9 mouse cellular contexts compared by ENCODE assay signal in the genomic region with DNA sequence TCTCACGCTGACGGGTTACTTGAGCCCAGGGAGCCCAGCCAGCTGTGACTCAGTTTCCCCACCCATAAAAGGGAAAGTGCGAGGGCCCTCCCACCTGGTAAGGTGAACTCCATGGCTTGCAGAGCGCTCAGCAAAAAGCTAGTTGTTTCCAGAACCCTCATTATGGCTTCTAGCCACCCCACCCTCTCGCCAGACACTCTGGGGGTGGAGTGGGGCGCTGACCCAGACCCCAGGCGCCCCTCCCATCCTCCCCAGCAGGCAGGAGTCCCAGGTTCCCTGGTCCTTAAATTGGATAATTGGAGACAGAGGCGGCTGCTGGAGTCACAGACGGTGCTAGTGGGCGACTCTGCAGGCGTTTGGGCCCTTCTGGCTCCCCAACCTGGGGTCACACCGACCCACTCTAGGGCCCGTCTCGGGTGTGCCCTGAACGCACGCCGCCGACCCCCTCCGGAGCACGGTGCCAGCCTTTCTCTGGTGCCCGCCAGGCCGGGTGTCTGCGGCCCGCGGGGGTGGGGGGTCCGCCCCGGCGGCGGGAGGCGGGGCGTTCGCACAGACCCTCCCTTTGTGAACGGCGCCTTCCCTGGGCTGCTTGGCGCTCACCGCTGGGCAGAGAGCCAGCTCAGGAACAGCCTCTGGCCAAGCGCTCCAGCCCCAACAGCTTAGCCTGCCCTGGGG. TPM values are rescaled to one million over a fixed set of nuclear protein-coding genes. Genes with fewer than 3 reads are reported as not detected.
DNase-seq lines count a peak whose midpoint lies in the region; ATAC-seq and TF ChIP-seq lines count a peak whose summit lies in the region.
"Had no signal": no experiment of that assay in that cellular context is flagged by ENCODE, and none has a peak within 500 bp of the region (broad histone marks: within the 10 kb centered on the region; RNA-seq: fewer than 3 reads in every experiment).

No protein-coding gene starts in this region.

- H3K27ac ChIP-seq in forebrain, embryonic 12.5 days: peak overlapping the region; percentile 63
- peak overlapping the region; percentile 58 for H3K27ac ChIP-seq in hindbrain, embryonic 13.5 days
- peak overlapping the region; percentile 83 for H3K27ac ChIP-seq in limb, embryonic 14.5 days (replicated peaks; ENCODE audit: low read depth, low read length)
- no peak overlapping the region; the same call in 1 of the 2 replicates for H3K27ac ChIP-seq in midbrain, embryonic 16.5 days (ENCODE audit: low read length)
- H3K27ac ChIP-seq in thymus, adult 2 months (ENCODE audit: control insufficient read depth, insufficient read depth, low read length): no peak overlapping the region

- no peaks in the 10 kb centered on the region for H3K9me3 ChIP-seq in forebrain, embryonic 12.5 days
- no peaks in the 10 kb centered on the region for H3K9me3 ChIP-seq in hindbrain, embryonic 13.5 days
- H3K9me3 ChIP-seq in limb, embryonic 14.5 days (ENCODE audit: control insufficient read depth, low read length): no peaks in the 10 kb centered on the region
- no peaks in the 10 kb centered on the region for H3K9me3 ChIP-seq in midbrain, embryonic 16.5 days (replicated peaks; ENCODE audit: control insufficient read depth, low read length, poor library complexity, severe bottlenecking)

- peak overlapping the region; percentile 34 for H3K4me3 ChIP-seq in forebrain, embryonic 12.5 days (replicated peaks)
- peak overlapping the region; percentile 15; the same call in 1 of the 2 replicates for H3K4me3 ChIP-seq in hindbrain, embryonic 13.5 days
- H3K4me3 ChIP-seq in limb, embryonic 14.5 days (replicated peaks; ENCODE audit: low read length): peak overlapping the region; percentile 36
- H3K4me3 ChIP-seq in midbrain, embryonic 16.5 days (ENCODE audit: low read depth, low read length): peak overlapping the region; percentile 2; the same call in 1 of the 2 replicates
- H3K4me3 ChIP-seq in thymus, adult 2 months (ENCODE audit: control insufficient read depth, insufficient read depth, low read length): no peak overlapping the region
- H3K4me3 ChIP-seq: erythroblast, embryonic 14.5 days had no signal

- H3K4me2 ChIP-seq in forebrain, embryonic 12.5 days: peak overlapping the region; percentile 56
- peak overlapping the region; percentile 50 for H3K4me2 ChIP-seq in hindbrain, embryonic 13.5 days
- peak overlapping the region; percentile 66 for H3K4me2 ChIP-seq in limb, embryonic 14.5 days (replicated peaks; ENCODE audit: low read depth, low read length, severe bottlenecking)
- H3K4me2 ChIP-seq in midbrain, embryonic 16.5 days (ENCODE audit: low read length): peak overlapping the region; percentile 46

- peak; percentile 35 for DNase-seq in CD4-positive, CD25-positive, alpha-beta regulatory T cell, adult 2 months (ENCODE audit: low read depth, low spot score)
- peak; percentile 83 for DNase-seq in MN1 (ENCODE audit: low spot score)
- DNase-seq in limb, embryonic 14.5 days (ENCODE audit: low spot score): peak; percentile 83
- DNase-seq in thymus, adult 2 months: no peak

- no peaks in the 10 kb centered on the region for H3K36me3 ChIP-seq in forebrain, embryonic 12.5 days (replicated peaks)
- H3K36me3 ChIP-seq in hindbrain, embryonic 13.5 days: no peaks in the 10 kb centered on the region
- no peaks in the 10 kb centered on the region for H3K36me3 ChIP-seq in limb, embryonic 14.5 days (ENCODE audit: control insufficient read depth, insufficient read depth, low read length)
- no peaks in the 10 kb centered on the region for H3K36me3 ChIP-seq in midbrain, embryonic 16.5 days (ENCODE audit: control insufficient read depth, insufficient read depth, low read length)
- H3K36me3 ChIP-seq in thymus, adult 2 months (ENCODE audit: control insufficient read depth, insufficient read depth, low read length): no peaks in the 10 kb centered on the region

- H3K4me1 ChIP-seq in forebrain, embryonic 12.5 days: peaks cover 86% of the 10 kb centered on the region
- peaks cover 96% of the 10 kb centered on the region for H3K4me1 ChIP-seq in hindbrain, embryonic 13.5 days (replicated peaks)
- H3K4me1 ChIP-seq in limb, embryonic 14.5 days (ENCODE audit: control insufficient read depth, insufficient read depth, low read length): peaks cover 91% of the 10 kb centered on the region
- peaks cover 28% of the 10 kb centered on the region; the same call in 1 of the 2 replicates for H3K4me1 ChIP-seq in midbrain, embryonic 16.5 days (ENCODE audit: control insufficient read depth, insufficient read depth, low read length)
- H3K4me1 ChIP-seq in thymus, adult 2 months (replicated peaks; ENCODE audit: control insufficient read depth, insufficient read depth, low read length): peaks cover 55% of the 10 kb centered on the region

- H3K9ac ChIP-seq in forebrain, embryonic 12.5 days: peak overlapping the region; percentile 38
- H3K9ac ChIP-seq in hindbrain, embryonic 13.5 days: peak overlapping the region; percentile 49
- H3K9ac ChIP-seq in limb, embryonic 14.5 days (ENCODE audit: low read depth, low read length, severe bottlenecking): peak overlapping the region; percentile 40
- peak overlapping the region; percentile 57 for H3K9ac ChIP-seq in midbrain, embryonic 16.5 days (ENCODE audit: low read depth, low read length)

- peak; percentile 49; the same call in 1 of the 2 replicates for TF ChIP-seq POLR2A in limb, embryonic 14.5 days (IDR thresholded peaks at IDR 0.05; ENCODE audit: borderline replicate concordance, extremely low read depth, insufficient read depth, insufficient read length)
- TF ChIP-seq POLR2A in thymus, adult 2 months (IDR thresholded peaks at IDR 0.05; ENCODE audit: control insufficient read depth, extremely low read depth, insufficient read depth, low read length, poor library complexity): no peak

- ATAC-seq in CD4-positive, CD25-positive, alpha-beta regulatory T cell, adult 4 months: no peak
- peak; percentile 54; the same call in 1 of the 2 replicates for ATAC-seq in forebrain, embryonic 12.5 days (ENCODE audit: low FRiP score)
- 0 out of 2 replicates have a peak, but pooled peaks have one; percentile 1 for ATAC-seq in hindbrain, embryonic 13.5 days (ENCODE audit: low FRiP score)
- peak; percentile 71 for ATAC-seq in limb, embryonic 14.5 days (ENCODE audit: low FRiP score, low read depth)
- peak; percentile 19; the same call in 1 of the 2 replicates for ATAC-seq in midbrain, embryonic 16.5 days

- H3K27me3 ChIP-seq in forebrain, embryonic 12.5 days: peaks cover 93% of the 10 kb centered on the region
- peaks cover 91% of the 10 kb centered on the region for H3K27me3 ChIP-seq in hindbrain, embryonic 13.5 days
- peaks cover 10% of the 10 kb centered on the region; the same call in 1 of the 2 replicates for H3K27me3 ChIP-seq in limb, embryonic 14.5 days (ENCODE audit: control insufficient read depth, insufficient read depth, low read length)
- H3K27me3 ChIP-seq in midbrain, embryonic 16.5 days (ENCODE audit: control insufficient read depth, insufficient read depth, low read depth, low read length): peaks cover 38% of the 10 kb centered on the region
- peaks cover 12% of the 10 kb centered on the region; the same call in 1 of the 2 replicates for H3K27me3 ChIP-seq in thymus, adult 2 months (ENCODE audit: control insufficient read depth, insufficient read depth, low read length)

- TF ChIP-seq CTCF in thymus, adult 2 months (IDR thresholded peaks at IDR 0.05; ENCODE audit: borderline replicate concordance, control insufficient read depth, extremely low read depth, insufficient read depth, low read length, poor library complexity): no peak

- 1% methylated on average over 37 of the region's 37 CpGs for WGBS in forebrain, embryonic 12.5 days
- under 1% methylated on average over 37 of the region's 37 CpGs for WGBS in hindbrain, embryonic 13.5 days
- 4% methylated on average over 32 of the region's 37 CpGs for WGBS in limb, embryonic 14.5 days
- 1% methylated on average over 36 of the region's 37 CpGs for WGBS in midbrain, embryonic 16.5 days
- 13% methylated on average over 37 of the region's 37 CpGs for WGBS in thymus, adult 2 months

RNA-seq across cellular contexts. Expression of a gene that starts 6.4 kb away (rescaled TPM):
- polyA plus RNA-seq in CD4-positive, CD25-positive, alpha-beta regulatory T cell, adult 4 months (2017; shearing (Covaris generic)): 10 to 100 TPM; 25.3 to 38.9 TPM
- polyA plus RNA-seq in forebrain, embryonic 12.5 days (2016; fragmentation: Nextera tagmentation; extraction: Ambion mirVana): 8.2 and 9.8 TPM in 2 replicates
- 8.0 and 8.1 TPM in 2 replicates for polyA plus RNA-seq in hindbrain, embryonic 13.5 days (2015; fragmentation: Nextera tagmentation; extraction: Ambion mirVana)
- polyA plus RNA-seq in limb, embryonic 14.5 days (2012; rRNA removed): 46.2 and 52.2 TPM in 2 replicates
- 33.8 and 36.6 TPM in 2 replicates for polyA plus RNA-seq in limb, embryonic 14.5 days (2014; fragmentation: Nextera tagmentation; extraction: Ambion mirVana)
- 6.4 and 7.1 TPM in 2 replicates for polyA plus RNA-seq in midbrain, embryonic 16.5 days (2015; fragmentation: Nextera tagmentation; extraction: Ambion mirVana)
- polyA plus RNA-seq in thymus, adult 2 months (2012; rRNA removed): 36.2 and 53.2 TPM in 2 replicates

RNA-seq across cellular contexts. Expression of a gene that starts 18.2 kb away (rescaled TPM):
- 1 to 10 TPM; 3.3 to 4.7 TPM for polyA plus RNA-seq in CD4-positive, CD25-positive, alpha-beta regulatory T cell, adult 4 months (2017; shearing (Covaris generic))
- 67.7 and 73.8 TPM in 2 replicates for polyA plus RNA-seq in forebrain, embryonic 12.5 days (2016; fragmentation: Nextera tagmentation; extraction: Ambion mirVana)
- 41.5 and 43.9 TPM in 2 replicates for polyA plus RNA-seq in hindbrain, embryonic 13.5 days (2015; fragmentation: Nextera tagmentation; extraction: Ambion mirVana)
- polyA plus RNA-seq in limb, embryonic 14.5 days (2012; rRNA removed): 75.9 and 77.5 TPM in 2 replicates
- polyA plus RNA-seq in limb, embryonic 14.5 days (2014; fragmentation: Nextera tagmentation; extraction: Ambion mirVana): 19.1 and 21.5 TPM in 2 replicates
- 40.4 and 45.5 TPM in 2 replicates for polyA plus RNA-seq in midbrain, embryonic 16.5 days (2015; fragmentation: Nextera tagmentation; extraction: Ambion mirVana)
- polyA plus RNA-seq in thymus, adult 2 months (2012; rRNA removed): 44.2 and 52.7 TPM in 2 replicates

RNA-seq across cellular contexts. Expression of a gene that starts 35.5 kb away (rescaled TPM):
- 100 to 1,000 TPM; 212 to 257 TPM for polyA plus RNA-seq in CD4-positive, CD25-positive, alpha-beta regulatory T cell, adult 4 months (2017; shearing (Covaris generic))
- 311 and 314 TPM in 2 replicates for polyA plus RNA-seq in forebrain, embryonic 12.5 days (2016; fragmentation: Nextera tagmentation; extraction: Ambion mirVana)
- polyA plus RNA-seq in hindbrain, embryonic 13.5 days (2015; fragmentation: Nextera tagmentation; extraction: Ambion mirVana): 333 and 336 TPM in 2 replicates
- polyA plus RNA-seq in limb, embryonic 14.5 days (2012; rRNA removed): 187 and 229 TPM in 2 replicates
- 330 and 335 TPM in 2 replicates for polyA plus RNA-seq in limb, embryonic 14.5 days (2014; fragmentation: Nextera tagmentation; extraction: Ambion mirVana)
- 297 and 316 TPM in 2 replicates for polyA plus RNA-seq in midbrain, embryonic 16.5 days (2015; fragmentation: Nextera tagmentation; extraction: Ambion mirVana)
- polyA plus RNA-seq in thymus, adult 2 months (2012; rRNA removed): 227 and 310 TPM in 2 replicates

Comparison
In these comparisons a context has a peak if more than half of its experiments do, and no peak if none do; other contexts are left out.
1. H3K27ac ChIP-seq: peak in forebrain, embryonic 12.5 days (single experiment), hindbrain, embryonic 13.5 days (single experiment) and limb, embryonic 14.5 days (single experiment); none in midbrain, embryonic 16.5 days (single experiment) and thymus, adult 2 months (single experiment).
2. Peak in every context shown above with its lines, with median percentiles within 50 percentile points of each other: H3K4me2 ChIP-seq and H3K9ac ChIP-seq.